Mouse (Mus musculus) spleen, postnatal 4 days (tissue): ENCODE measurements around the gene Dst.

Experiments
- DNase-seq, 2 experiments: peaks; one replicate each; pipeline ENCODE4 v3.0.0; 2022; ENCODE audit warnings: low spot score in 2 of 2

The Dst gene

DNA sequence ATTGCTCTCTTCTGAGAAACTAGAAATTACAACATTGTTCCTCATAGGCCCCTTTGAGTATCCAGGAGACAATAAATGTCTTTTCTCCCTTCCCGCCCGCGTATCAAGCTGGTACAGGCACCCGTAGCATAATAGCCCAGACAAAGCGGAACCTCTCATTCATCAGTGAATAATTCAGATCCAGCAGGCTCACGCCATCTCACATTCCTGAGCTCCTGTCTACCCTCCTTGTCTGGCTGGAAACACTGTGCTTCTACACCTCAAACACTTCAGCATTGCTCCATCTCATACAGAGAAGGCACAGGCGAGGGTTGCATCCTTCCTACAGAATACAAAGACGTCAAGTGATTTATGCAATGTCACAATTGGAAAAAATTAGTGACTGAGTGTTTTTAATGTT lies 23.8 kb downstream of the Dst start:
- DNase-seq = no peak

- DNase-seq = no peak
Observed at GRCm38 (mm10) chr1:33932196-33932595, 24.2 kb downstream of the Dst start.

DNA sequence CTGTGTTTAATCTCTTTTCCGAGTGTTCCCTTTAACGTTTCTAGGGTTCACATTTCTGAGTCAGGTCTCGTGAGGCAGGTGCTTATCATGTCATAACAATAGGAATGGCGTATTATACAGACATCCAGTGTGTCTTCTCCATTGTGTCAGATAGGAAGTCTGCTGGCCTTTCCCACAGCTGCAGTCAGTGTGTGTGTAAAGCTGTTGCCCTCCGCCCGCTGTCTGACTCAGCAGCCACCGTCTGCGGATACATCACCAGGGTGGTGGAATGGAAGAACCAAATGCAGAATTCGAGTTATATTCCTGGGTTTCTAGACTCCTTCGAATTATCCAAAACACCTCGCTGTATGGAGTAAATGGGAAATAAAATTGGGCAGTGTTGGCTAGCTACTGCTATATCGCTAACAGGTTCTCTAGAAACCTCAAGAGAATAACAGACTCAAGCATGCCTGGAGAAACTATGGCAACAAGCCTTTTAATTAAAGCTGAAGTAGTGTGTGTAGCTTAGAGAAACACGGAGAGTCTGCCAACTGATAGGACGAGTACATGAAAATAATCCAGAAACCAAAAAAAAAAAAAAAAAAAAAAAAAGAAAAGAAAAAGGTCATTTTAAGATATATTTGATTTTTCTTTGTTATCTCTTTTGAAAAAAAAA lies 24.9 kb downstream of the Dst start:
- no peak for DNase-seq

DNA sequence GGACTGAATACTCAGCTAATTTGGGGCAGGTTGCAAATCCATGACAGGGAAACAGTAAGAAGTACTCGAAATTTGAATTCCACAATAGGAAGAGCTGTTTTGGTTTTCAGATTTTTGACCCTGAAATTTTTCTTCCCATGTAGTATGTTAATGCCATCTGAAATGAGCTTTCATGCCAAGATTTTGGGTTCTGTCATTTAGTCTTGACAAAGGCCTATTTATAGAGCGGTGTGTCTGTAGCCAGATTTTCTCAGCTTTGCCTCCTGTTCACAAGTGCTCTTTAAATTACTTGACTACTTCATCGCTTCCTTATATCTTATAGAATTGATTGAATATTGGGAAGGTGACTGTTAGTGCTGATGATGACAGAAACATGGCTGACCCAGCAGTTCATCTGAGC lies 27.9 kb downstream of the Dst start:
- no peak for DNase-seq

GRCm38 (mm10) chr1:33939828-33940227 lies 31.8 kb downstream of the Dst start:
- DNase-seq = no peak

DNA sequence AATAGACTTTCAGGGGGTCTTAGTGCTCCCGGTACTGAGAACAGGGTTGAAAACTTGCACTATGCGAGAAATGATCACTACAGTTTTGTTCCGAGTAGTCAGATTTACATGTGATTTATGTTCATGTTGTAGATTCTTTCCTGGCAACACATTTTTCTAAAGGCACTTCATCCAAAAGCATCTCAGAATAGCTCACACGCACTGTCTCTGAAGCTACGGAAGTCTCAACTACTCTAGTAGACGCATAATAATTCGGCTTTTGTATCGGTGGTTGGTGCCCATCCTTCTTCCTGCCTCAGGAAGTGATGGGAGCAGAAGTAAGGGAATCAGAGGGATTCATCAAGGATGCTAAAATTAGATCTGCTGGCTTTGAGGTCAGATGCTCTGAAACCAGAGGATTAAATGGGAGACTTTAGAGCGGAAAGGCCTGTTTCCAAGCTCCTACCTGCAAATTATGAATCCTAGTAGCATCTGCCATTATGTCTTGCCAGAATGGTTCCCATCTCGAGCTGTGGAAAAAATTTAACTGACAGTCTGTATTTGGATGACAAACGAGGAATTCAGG lies 32.4 kb downstream of the Dst start:
- no peak for DNase-seq

DNA sequence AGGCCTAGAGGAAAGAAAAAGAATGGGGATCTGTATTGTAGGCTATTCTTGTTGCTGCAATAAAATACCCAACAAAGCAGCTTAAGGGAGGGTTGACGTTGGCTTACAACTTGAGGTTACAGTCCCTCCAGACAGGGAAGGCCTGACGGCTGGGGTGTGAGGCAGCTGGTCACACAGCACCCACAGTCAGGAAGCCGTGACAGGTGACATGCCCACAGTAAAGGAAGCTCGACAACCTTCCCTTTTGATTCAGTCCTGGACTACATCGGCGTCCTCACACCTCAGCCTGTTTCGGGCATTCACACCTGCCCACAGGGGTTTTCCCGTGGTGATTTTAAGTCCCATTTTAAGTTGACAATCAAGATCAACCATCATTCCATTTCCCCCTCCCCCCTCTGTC lies 34.6 kb downstream of the Dst start:
- DNase-seq = no peak

- DNase-seq = no peak
Observed at GRCm38 (mm10) chr1:33943943-33944342, 35.9 kb downstream of the Dst start.

DNA sequence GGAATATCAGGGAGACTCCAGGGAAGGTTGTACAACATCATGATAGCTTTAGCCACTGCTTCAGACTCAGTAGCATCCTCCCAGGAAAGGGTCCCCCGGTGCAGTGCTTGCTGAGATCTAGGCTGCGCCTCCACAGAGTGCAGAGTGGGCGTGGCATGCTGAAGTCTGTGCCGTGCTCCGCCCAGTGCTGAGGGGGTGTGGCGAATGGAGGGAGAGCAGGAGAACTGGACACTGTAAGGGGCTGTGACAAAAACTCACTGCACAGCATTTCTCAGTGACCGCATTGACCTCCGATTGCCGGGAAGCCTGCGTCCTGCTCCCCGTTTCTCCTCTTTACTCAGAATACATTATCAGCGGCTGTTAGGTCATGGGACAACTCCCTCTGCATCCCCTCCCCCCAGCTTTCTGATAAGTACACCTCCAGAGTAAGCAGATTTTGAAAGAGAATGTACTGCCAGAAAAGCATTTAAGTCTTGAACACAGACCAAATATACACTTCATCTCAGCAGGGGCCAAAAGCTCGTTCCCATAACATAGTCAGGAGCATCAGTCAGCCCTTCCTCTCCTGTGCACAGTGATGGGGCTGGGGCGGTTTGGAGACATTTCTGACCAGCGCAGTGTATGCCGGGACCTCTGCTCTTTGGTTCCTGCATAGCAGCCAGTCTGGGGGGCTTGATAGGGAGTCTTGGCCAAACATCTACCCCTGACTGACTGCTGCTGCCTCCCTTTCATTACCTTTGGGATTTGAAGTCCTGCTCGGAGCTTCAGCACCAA lies 37.1 kb downstream of the Dst start:
- DNase-seq = no peak

- DNase-seq = no peak
Observed at GRCm38 (mm10) chr1:33945756-33946155, 37.7 kb downstream of the Dst start.

DNA sequence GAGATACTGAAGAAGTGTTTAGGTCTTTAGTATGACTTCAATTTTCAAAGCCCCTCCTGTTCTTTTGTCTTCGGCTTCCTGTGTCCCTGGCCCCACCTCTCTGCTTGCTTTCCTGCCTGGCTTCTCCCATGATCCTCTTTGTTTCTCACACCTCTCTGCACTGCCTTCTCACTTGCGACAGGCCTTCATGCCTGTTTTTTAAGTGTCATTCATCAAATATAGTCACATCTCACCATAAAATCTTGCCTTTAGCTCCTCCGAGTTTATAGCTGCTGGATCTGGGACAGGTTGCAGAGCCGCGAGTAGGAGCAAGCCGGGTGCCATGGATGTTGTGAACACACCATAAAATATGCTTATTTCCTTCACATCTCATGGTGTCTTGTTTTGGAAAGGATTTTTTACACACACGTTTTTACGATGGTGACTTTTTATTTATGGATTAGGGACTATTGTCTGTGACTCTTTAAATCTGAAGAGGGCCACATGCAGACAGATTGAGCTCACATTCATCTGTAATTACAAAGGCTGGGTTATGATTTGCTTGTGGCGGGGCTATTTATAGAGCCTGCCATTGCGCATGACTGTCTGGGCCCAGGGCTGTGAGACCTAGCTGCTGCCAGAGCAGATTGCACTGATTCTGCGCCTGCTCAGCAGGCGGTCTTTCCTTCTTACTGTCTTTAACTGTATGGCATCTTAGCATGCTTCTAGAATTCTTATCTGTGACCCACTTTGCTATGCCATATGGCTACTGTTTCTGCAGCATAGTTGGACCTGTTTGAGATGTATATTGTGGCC lies 38.8 kb downstream of the Dst start:
- DNase-seq = no peak

DNA sequence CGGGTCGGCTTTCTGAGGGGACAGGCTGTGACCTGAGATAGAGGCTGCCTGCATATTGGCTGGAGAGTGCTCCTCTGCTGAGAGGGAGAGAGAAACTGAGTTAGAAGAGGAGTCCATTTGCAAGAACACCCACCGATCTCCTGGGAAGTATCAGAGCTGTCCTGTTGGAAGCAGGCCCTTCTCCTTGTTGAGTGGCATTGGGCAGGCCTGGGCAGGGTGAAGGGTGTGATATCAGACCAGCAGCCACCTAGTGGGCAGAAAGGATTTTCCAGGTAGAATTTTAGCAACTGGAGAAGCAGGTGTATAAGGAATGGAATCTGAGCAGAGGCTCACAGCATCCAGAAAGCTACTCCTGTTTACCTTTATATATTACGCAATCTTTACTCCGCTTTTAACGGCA lies 39.8 kb downstream of the Dst start:
- no peak for DNase-seq

DNA sequence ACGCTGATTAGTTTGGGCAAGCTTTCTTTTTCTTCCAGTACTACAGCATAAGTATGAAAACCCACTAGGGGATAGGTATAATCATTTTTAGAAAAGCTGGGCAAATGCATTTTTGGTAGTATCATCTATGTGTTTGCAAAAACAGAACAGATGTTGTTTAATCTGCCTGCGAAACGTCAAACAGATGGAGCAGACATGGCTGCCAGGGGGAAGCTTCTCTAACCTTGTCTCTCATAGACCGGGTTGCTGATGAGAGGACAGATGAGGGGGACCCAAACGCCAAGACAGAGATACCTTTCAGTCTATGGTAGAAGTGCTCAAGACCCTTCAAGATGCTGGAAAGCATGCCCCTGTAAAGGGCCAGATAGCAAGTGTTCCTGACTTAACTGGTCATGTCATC lies 40.5 kb downstream of the Dst start:
- DNase-seq = no peak

- DNase-seq = no peak
Observed at GRCm38 (mm10) chr1:33955626-33956025, 47.6 kb downstream of the Dst start.

DNA sequence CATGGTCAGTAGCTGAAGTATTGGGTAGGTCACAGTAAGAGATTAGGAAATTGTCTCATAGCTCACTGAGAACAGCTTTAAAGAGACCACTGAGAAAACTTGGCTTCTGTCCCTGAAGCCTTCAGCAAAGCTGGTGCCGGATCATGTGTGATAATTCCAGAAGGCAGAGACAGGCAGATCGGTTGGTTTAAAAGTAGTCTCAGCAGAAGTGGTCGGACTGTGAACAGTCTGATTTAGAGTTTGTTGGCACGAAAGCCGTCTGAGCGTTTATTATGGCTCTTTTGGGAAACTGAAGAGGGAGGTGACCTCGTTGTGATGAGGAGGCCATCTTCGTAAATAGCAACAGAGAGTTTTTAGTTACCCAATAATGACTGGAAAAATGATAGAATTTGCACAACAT lies 52.4 kb downstream of the Dst start:
- DNase-seq = no peak

DNA sequence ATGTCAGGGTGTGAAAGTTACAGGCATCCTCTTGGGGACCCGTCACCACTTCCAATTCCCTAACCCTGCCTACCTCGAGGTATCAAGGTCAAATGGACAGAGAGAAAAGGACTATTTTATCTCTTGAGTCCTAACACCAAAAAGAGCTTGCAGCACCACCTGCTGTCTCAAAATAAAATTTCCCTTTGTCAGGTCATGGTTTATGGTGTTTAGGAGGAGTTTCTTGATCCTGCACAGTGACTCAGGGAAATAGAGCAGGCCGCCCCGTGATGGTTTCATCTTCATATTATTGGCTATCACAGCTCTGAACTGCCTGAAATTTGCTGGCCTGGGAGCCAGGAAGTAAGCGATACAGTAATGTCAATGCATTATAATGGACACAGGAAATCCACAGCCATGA lies 56.6 kb downstream of the Dst start:
- DNase-seq = no peak

- no peak for DNase-seq
Observed at GRCm38 (mm10) chr1:33965824-33966223, 57.8 kb downstream of the Dst start.

GRCm38 (mm10) chr1:33966328-33966727 lies 58.3 kb downstream of the Dst start:
- no peak for DNase-seq

- DNase-seq = no peak
Observed at GRCm38 (mm10) chr1:33967206-33967605, 59.2 kb downstream of the Dst start.

DNA sequence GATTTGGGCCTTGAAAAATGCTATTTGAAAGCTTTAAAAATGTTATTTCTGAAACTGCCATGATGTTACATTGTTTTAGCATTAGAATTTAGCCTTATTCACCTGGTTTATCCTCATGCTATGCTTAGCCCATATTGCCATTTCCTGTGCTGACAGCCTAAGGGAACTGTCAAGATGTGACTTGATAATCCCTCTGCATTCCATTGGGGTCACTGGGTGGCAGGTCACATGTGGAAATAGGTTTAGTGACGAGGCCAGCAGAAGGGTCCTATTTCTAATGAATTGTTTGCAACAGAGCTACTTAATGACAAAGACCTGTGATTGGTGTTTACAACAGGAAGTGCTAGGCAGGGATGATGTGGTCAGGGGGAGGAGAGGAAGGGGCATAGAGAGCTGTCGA lies 61.9 kb downstream of the Dst start:
- DNase-seq = no peak

DNA sequence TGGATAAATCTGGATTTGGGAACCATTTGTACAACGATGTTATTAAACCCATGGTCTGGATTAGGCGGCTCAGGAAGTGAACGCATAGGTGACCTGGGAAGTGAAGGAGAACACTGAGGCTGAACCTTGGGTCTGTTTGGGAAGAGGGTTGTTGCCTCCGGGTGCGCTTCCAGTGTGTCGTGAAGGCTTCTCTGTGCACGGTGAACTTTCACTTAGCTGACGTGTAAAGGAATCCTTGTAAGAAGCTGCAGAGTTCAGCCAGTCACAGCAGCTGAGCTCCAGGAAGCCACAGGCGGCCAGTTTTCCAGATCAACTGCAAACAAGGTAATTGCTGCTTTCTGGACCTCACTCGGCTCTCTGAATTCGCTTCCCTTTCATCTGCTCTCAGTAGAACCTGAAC lies 66.4 kb downstream of the Dst start:
- no peak for DNase-seq

- DNase-seq = no peak
Observed at GRCm38 (mm10) chr1:33975333-33975732, 67.3 kb downstream of the Dst start.

- DNase-seq = no peak
Observed at GRCm38 (mm10) chr1:33977832-33978231, 69.8 kb downstream of the Dst start.
